Mouse (Mus musculus) liver, embryonic 13.5 days (tissue): Measurements from ENCODE around the gene Foxp1. TPM values are rescaled to one million over a fixed set of nuclear protein-coding genes. Genes with fewer than 3 reads are reported as not detected.

Experiments
- ATAC-seq: fragments of 200-750 bp; cut with Nextera tagmentation; 2 replicates; pipeline ENCODE4 v1.8.0; 2017; ENCODE audit warnings: low read depth, mild to moderate bottlenecking, moderate number of reproducible peaks, moderate library complexity
- DNase-seq: peaks from one replicate; pipeline ENCODE4 v3.0.0; 2022
- H3K27ac ChIP-seq: fragments of 300-500 bp; sonication (generic); 2 replicates; pipeline ENCODE4 v1.5.1; 2015; ENCODE audit warnings: moderate library complexity, mild to moderate bottlenecking, inconsistent platforms
- H3K27me3 ChIP-seq: fragments of 300-500 bp; sonication (generic); 2 replicates; pipeline ENCODE4 v1.6.1; 2015; ENCODE audit warnings: mild to moderate bottlenecking, inconsistent platforms
- H3K36me3 ChIP-seq: fragments of 300-500 bp; sonication (generic); 2 replicates; pipeline ENCODE4 v1.6.1; 2015; ENCODE audit warnings: mild to moderate bottlenecking, inconsistent platforms
- H3K4me1 ChIP-seq: fragments of 300-500 bp; sonication (generic); replicated peaks from 2 replicates; pipeline ENCODE4 v1.6.1; 2015; ENCODE audit warnings: inconsistent platforms
- H3K4me2 ChIP-seq: fragments of 300-500 bp; sonication (generic); 2 replicates; pipeline ENCODE4 v1.6.1; 2015; ENCODE audit warnings: inconsistent platforms, mild to moderate bottlenecking, moderate library complexity
- H3K4me3 ChIP-seq: fragments of 300-500 bp; sonication (generic); replicated peaks from 2 replicates; pipeline ENCODE4 v1.5.1; 2015; ENCODE audit warnings: mild to moderate bottlenecking, inconsistent platforms
- H3K9ac ChIP-seq: fragments of 300-500 bp; sonication (generic); 2 replicates; pipeline ENCODE4 v1.6.1; 2015; ENCODE audit warnings: mild to moderate bottlenecking, inconsistent platforms
- H3K9me3 ChIP-seq: fragments of 300-500 bp; sonication (generic); replicated peaks from 2 replicates; pipeline ENCODE4 v1.6.1; 2016; ENCODE audit warnings: inconsistent platforms
- WGBS: fragments of 180-500 bp; shearing (Covaris S2); methylation state at CpG from one replicate; pipeline ENCODE4 v1.1.7; 2015; ENCODE audit not compliant: insufficient replicate concordance; 5-methylcytosine and 5-hydroxymethylcytosine counted together
- polyA plus RNA-seq: library from polyadenylated mRNA; unstranded; fragments of >200 nt; fragmentation: Nextera tagmentation; extraction: Ambion mirVana; gene quantifications from 2 replicates; pipeline ENCODE4 v1.2.1, GENCODE M21; 2015

Foxp1 gene
- polyA plus RNA-seq, 1 experiment from 2014 or later, result 14.2 TPM

DNA sequence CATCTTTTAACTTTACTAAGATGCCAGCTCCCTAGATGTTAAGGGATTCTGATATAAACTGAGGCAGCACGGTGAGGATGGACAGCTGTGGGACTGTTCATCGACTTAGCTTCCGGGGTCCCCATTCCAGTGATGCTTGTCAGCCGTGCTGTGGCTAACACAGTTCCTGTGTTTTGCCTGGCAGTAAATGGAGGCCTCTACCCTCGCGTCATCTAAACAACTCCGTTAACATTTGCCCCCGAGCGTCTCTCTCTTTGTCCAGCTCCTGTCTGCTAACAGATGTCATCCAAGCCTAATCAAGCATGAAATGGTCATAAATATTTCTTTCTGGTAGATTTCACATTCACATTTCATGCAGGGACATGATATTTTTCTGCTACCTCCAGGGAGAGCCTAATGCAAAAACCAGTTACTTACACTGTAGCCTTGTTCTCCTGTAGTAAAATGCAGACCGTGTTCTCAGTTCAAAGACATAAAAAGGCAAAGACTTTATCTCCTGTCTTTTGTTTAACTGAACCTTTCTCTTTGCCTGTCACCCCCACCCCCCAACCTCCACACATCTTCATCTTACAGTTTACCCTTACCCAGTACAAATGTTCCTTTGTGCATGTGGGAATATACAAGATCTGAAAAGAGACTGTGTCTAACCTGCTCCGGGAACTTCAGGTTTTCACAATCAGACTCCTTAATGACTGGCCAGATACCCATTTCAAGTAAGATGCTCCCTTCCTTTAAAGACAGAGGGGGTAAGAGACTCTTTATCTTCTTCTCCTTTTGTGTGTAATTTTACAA, 386.4 kb downstream of the Foxp1 start:
- DNase-seq, result no peak
- no peaks in the 10 kb centered on the region for H3K36me3 ChIP-seq
- no peak overlapping the region for H3K4me2 ChIP-seq
- H3K4me1 ChIP-seq, result no peaks in the 10 kb centered on the region
- no peaks in the 10 kb centered on the region for H3K27me3 ChIP-seq
- no peak for ATAC-seq
- no peak overlapping the region for H3K27ac ChIP-seq
- H3K4me3 ChIP-seq, result no peak overlapping the region
- 67% methylated on average over 11 of the region's 11 CpGs for WGBS
- no peak overlapping the region for H3K9ac ChIP-seq
- no peaks in the 10 kb centered on the region for H3K9me3 ChIP-seq

DNA sequence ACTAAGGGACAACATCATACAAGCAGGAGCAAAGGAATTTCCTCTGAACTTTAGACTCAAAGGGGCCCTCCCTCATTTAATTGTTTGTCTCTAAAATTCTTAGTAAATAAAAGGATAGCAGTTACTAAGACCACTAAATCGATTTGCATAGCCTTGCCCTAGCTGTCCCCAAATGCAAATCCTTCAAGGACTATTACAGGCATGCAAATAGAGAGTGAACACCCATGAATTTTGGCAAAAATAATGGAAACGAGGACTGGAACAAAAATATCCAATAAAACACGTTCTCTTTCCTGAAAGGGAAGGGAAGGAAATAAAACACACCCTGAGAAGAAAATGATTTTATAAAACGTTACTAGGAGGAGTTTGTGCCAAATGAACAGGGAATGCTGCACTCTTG, 390.7 kb downstream of the Foxp1 start:
- H3K9ac ChIP-seq, result no peak overlapping the region
- no peaks in the 10 kb centered on the region for H3K27me3 ChIP-seq
- H3K9me3 ChIP-seq, result no peaks in the 10 kb centered on the region
- no peak for DNase-seq
- ATAC-seq, result no peak
- 55% methylated on average over 4 of the region's 4 CpGs for WGBS
- H3K36me3 ChIP-seq, result no peaks in the 10 kb centered on the region
- no peak overlapping the region for H3K4me2 ChIP-seq
- H3K4me1 ChIP-seq, result no peaks in the 10 kb centered on the region
- no peak overlapping the region for H3K27ac ChIP-seq
- H3K4me3 ChIP-seq, result no peak overlapping the region

DNA sequence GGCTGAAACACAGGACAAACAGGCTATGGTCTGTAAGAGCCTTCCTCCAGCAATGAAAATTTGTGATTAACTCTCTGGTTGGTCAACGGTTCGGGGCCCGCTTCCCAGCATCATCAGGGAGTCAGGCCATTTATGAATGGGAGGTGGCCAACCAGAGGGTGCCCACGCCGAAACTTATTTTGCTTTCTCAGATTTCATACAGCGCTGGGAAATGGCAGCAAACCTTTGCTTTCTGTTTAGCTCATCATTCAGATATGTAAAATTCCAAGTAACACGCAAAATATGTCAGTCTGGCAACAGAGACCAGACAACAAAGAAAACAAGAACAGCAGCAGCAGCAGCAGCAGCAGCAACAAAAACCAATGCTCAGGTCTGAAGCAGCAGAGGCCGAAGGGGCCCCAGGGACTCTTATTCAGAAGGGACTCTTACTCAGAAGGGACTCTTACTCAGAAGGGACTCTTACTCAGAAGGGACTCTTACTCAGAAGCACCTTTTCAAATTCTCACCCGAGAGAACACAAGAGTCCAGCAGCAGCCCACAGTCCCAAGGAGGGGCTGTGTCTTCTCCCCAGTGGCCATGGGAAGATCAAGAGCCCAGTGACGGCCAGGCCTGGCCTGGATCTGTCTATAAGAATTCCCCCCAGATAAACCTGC, 391.6 kb downstream of the Foxp1 start:
- Histone ChIP-seq H3K4me2 (no peak overlapping the region), H3K4me3 (no peak overlapping the region), H3K9ac (no peak overlapping the region), H3K4me1 (no peaks in the 10 kb centered on the region), H3K9me3 (no peaks in the 10 kb centered on the region), H3K36me3 (no peaks in the 10 kb centered on the region), H3K27me3 (no peaks in the 10 kb centered on the region), H3K27ac (no peak overlapping the region)
- ATAC-seq (no peak), DNase-seq (no peak)
- WGBS, result 68% methylated on average over 10 of the region's 10 CpGs

- DNase-seq, result no peak
- Histone ChIP-seq H3K4me2 (no peak overlapping the region), H3K27ac (no peak overlapping the region), H3K4me1 (no peaks in the 10 kb centered on the region), H3K27me3 (no peaks in the 10 kb centered on the region), H3K36me3 (no peaks in the 10 kb centered on the region), H3K9ac (no peak overlapping the region), H3K4me3 (no peak overlapping the region), H3K9me3 (no peaks in the 10 kb centered on the region)
- no peak for ATAC-seq
- 63% methylated on average over 9 of the region's 9 CpGs for WGBS
Observed at GRCm38 (mm10) chr6:99126717-99127116, 395.8 kb downstream of the Foxp1 start.

DNA sequence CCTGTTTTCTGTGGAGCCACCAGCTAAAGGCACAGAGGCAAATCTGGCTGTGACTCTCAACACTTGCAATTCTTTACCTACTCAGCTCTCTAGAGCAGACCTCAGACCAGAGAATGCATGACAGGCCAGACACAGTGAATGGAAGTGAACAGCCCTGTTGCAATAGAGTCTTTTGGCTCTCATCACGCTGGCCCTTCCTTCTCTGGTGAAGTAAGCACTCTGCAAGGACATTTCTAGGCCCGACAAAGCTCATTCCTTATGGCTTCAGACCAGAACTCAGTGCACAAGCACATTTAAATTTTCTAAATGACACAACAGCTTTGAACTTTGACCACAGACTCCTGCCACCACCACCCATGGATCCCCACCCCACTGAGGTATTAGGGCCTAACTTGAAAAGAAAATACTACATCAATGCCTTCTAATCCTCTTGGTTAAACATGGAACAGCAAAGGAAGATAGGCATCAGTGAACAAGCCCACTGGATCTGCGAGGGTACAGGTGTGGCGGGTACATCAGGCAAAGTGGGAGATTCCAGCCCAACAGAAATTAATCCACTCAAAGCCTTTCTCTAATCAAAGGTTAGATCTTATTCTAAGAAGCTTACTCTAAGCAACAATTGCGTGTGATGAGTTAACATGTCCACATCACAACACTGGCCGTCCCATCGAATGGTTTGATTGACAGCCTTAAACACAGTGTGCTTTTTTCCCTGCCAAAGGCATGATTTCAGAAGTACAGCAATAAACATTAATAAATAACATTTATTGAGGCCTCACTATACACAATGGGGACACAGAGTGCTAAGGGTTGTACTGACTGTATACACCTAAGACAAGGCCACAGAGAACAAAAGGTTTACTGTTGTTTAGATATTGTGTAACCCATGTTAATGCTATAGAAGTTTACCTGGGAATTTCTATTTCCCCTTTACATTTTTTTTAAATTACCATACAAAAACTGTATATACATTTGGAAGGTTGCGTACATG, 401.4 kb downstream of the Foxp1 start:
- 71% methylated on average over 8 of the region's 8 CpGs for WGBS
- Histone ChIP-seq H3K4me3 (no peak overlapping the region), H3K9ac (no peak overlapping the region), H3K4me2 (no peak overlapping the region), H3K36me3 (no peaks in the 10 kb centered on the region), H3K9me3 (no peaks in the 10 kb centered on the region), H3K27ac (no peak overlapping the region), H3K4me1 (0 out of 2 replicates have a peak, but pooled peaks cover 8% of the 10 kb centered on the region), H3K27me3 (no peaks in the 10 kb centered on the region)
- DNase-seq, result no peak
- ATAC-seq, result no peak

GRCm38 (mm10) chr6:99118534-99118933, 404.0 kb downstream of the Foxp1 start:
- no peak overlapping the region for H3K9ac ChIP-seq
- 61% methylated on average over 4 of the region's 4 CpGs for WGBS
- H3K36me3 ChIP-seq, result no peaks in the 10 kb centered on the region
- H3K4me3 ChIP-seq, result no peak overlapping the region
- DNase-seq (no peak), ATAC-seq (no peak)
- 0 out of 2 replicates have a peak, but pooled peaks cover 8% of the 10 kb centered on the region for H3K4me1 ChIP-seq
- H3K27me3 ChIP-seq, result no peaks in the 10 kb centered on the region
- H3K9me3 ChIP-seq, result no peaks in the 10 kb centered on the region
- no peak overlapping the region for H3K27ac ChIP-seq
- H3K4me2 ChIP-seq, result no peak overlapping the region

DNA sequence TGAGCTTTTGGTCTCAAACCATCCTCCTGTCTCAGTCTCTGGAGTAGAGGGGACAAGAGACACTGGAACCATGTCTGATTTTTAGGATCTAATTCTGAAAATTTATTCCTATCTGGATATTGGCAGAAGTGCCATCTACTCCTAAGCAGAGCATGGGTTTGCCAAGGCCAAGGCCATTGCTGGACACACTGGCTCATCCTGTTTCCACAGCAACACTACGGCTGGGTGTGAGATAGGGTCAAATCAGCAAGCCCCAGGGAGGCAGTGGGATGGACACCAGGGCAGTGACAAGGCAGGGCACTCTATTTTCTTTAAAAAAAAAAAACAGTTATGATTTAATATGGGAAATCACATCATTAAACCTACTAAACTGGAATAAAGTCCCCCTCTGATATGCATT, 405.1 kb downstream of the Foxp1 start:
- Histone ChIP-seq H3K27ac (no peak overlapping the region), H3K4me2 (no peak overlapping the region), H3K36me3 (no peaks in the 10 kb centered on the region), H3K9ac (no peak overlapping the region), H3K9me3 (no peaks in the 10 kb centered on the region), H3K4me1 (0 out of 2 replicates have a peak, but pooled peaks cover 8% of the 10 kb centered on the region), H3K27me3 (no peaks in the 10 kb centered on the region), H3K4me3 (no peak overlapping the region)
- ATAC-seq (no peak), DNase-seq (no peak)
- WGBS, result 53% methylated on average over 1 of the region's 1 CpGs

- Histone ChIP-seq H3K4me1 (peaks cover 12% of the 10 kb centered on the region), H3K36me3 (no peaks in the 10 kb centered on the region), H3K9me3 (no peaks in the 10 kb centered on the region), H3K9ac (no peak overlapping the region), H3K27ac (no peak overlapping the region), H3K4me3 (no peak overlapping the region), H3K27me3 (no peaks in the 10 kb centered on the region), H3K4me2 (no peak overlapping the region)
- ATAC-seq, result no peak
- DNase-seq, result no peak
- 63% methylated on average over 4 of the region's 4 CpGs for WGBS
Observed at GRCm38 (mm10) chr6:99111856-99112255, 410.7 kb downstream of the Foxp1 start.

DNA sequence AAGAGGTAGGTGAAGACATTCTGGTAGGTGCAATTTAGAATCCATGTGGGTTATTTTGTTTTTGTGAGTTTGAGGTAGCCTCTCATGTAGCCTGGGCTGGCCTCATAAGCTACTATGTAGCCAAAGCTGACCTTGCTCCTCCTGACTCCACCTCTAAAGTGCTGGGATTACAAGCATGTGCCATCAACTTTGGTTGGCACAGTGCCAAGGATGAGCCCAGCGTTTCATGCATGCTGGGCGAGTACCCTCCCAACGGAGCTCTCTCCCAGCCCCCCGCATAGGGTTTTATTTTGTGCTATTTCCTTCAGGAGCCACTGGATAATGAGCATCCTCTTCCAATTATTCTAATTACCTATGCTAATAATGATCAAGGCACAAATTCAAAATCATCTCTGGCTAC, 414.1 kb downstream of the Foxp1 start:
- no peak overlapping the region for H3K4me2 ChIP-seq
- no peaks in the 10 kb centered on the region for H3K36me3 ChIP-seq
- no peaks in the 10 kb centered on the region for H3K27me3 ChIP-seq
- H3K4me3 ChIP-seq, result no peak overlapping the region
- no peak overlapping the region for H3K9ac ChIP-seq
- ATAC-seq (no peak), DNase-seq (no peak)
- WGBS, result 79% methylated on average over 4 of the region's 4 CpGs
- no peak overlapping the region for H3K27ac ChIP-seq
- no peaks in the 10 kb centered on the region for H3K9me3 ChIP-seq
- H3K4me1 ChIP-seq, result peaks cover 32% of the 10 kb centered on the region

GRCm38 (mm10) chr6:99107674-99108073, 414.8 kb downstream of the Foxp1 start:
- Histone ChIP-seq H3K4me1 (peaks cover 34% of the 10 kb centered on the region), H3K36me3 (no peaks in the 10 kb centered on the region), H3K9me3 (no peaks in the 10 kb centered on the region), H3K4me2 (no peak overlapping the region), H3K27me3 (no peaks in the 10 kb centered on the region), H3K27ac (no peak overlapping the region), H3K4me3 (no peak overlapping the region), H3K9ac (no peak overlapping the region)
- no peak for DNase-seq
- 50% methylated on average over 6 of the region's 6 CpGs for WGBS
- ATAC-seq, result no peak

- 54% methylated on average over 6 of the region's 6 CpGs for WGBS
- DNase-seq, result no peak
- peak; percentile 59 for ATAC-seq
- Histone ChIP-seq H3K4me2 (no peak overlapping the region), H3K36me3 (no peaks in the 10 kb centered on the region), H3K4me1 (peaks cover 34% of the 10 kb centered on the region), H3K27ac (no peak overlapping the region), H3K9ac (no peak overlapping the region), H3K4me3 (no peak overlapping the region), H3K9me3 (no peaks in the 10 kb centered on the region), H3K27me3 (no peaks in the 10 kb centered on the region)
Observed at GRCm38 (mm10) chr6:99107081-99107482, 415.4 kb downstream of the Foxp1 start.
